In the genomic region with DNA sequence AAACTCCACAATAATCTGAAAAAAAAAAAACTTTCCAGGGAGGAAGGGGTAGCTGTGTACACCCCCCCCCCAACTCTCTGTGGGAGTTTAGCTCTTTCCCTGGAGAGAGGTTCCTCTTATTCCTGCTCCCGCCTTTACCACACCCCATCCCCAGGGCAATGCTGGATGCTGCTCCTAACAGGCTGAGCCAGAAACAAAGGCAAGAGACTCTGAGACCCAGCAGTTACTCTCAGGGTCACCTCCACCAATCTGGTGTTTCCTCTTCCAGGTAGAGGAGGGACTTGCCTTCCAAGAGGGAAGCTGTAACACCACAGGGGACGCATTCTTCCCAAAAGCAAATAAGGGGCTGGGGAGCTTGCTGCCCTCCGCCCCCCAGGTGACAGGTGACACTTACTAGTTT, we compare ENCODE assay signal across 13 mouse cellular contexts. TPM values are rescaled to one million over a fixed set of nuclear protein-coding genes. Genes with fewer than 3 reads are reported as not detected.
DNase-seq lines count a peak whose midpoint lies in the region; ATAC-seq and TF ChIP-seq lines count a peak whose summit lies in the region.
"Had no signal": no experiment of that assay in that cellular context is flagged by ENCODE, and none has a peak within 500 bp of the region (broad histone marks: within the 10 kb centered on the region; RNA-seq: fewer than 3 reads in every experiment).

No protein-coding gene starts in this region.

- H3K4me2 ChIP-seq in embryonic facial prominence, embryonic 11.5 days (ENCODE audit: low read depth, low read length), result no peak overlapping the region
- peak overlapping the region; percentile 72; the same call in 1 of the 2 replicates for H3K4me2 ChIP-seq in intestine, embryonic 15.5 days (replicated peaks)

- H3K36me3 ChIP-seq in ES-E14 (ENCODE audit: control insufficient read depth, insufficient read depth, low read length, poor library complexity, severe bottlenecking), result peaks cover 33% of the 10 kb centered on the region
- H3K36me3 ChIP-seq in embryonic facial prominence, embryonic 11.5 days (replicated peaks; ENCODE audit: control insufficient read depth, insufficient read depth, low read depth, low read length), result peaks cover 7% of the 10 kb centered on the region
- H3K36me3 ChIP-seq in intestine, embryonic 15.5 days, result peaks cover 21% of the 10 kb centered on the region

- H3K4me3 ChIP-seq in left cerebral cortex, adult 2 months, result peak overlapping the region; percentile 90; the same call in 1 of the 2 replicates
- 0 out of 4 replicates have a peak overlapping the region, but pooled peaks of 1 of the 2 experiments have one; percentile 92 for H3K4me3 ChIP-seq in ES-E14 (ENCODE audit: insufficient read depth in 1 of 2, low read depth in 1 of 2, low read length in 2 of 2, poor library complexity in 1 of 2, severe bottlenecking in 1 of 2)
- no peak overlapping the region for H3K4me3 ChIP-seq in embryonic facial prominence, embryonic 11.5 days (ENCODE audit: low read depth, low read length)
- H3K4me3 ChIP-seq in intestine, embryonic 15.5 days (replicated peaks), result no peak overlapping the region

- DNase-seq in left cerebral cortex, adult 2 months (ENCODE audit: extremely low spot score in 1 of 2, low spot score in 2 of 2), result no peak
- no peak for DNase-seq in left cerebral cortex, postnatal 4 days
- peak; percentile 72 for DNase-seq in ES-E14 (ENCODE audit: low read depth, low spot score)
- no peak for DNase-seq in embryonic facial prominence, embryonic 11.5 days (ENCODE audit: low spot score)
- no peak for DNase-seq in right cerebral cortex, adult 2 months (ENCODE audit: low spot score in 2 of 2)
- DNase-seq: adrenal gland, postnatal 14 days had no signal

- in situ Hi-C loops in ES-E14 (cut with MboI; ENCODE audit: low sequenced_read_pairs in 2 of 2, unreplicated experiment in 2 of 2), result no loop called here

- no peak for ATAC-seq in embryonic facial prominence, embryonic 11.5 days (replicated peaks; ENCODE audit: insufficient number of reproducible peaks, low FRiP score, low TSS enrichment, low read depth)
- ATAC-seq in intestine, embryonic 15.5 days, result no peak
- ATAC-seq in frontal cortex, adult (ENCODE audit: low TSS enrichment), result no peak
- ATAC-seq in megakaryocyte progenitor cell, adult 5-6 weeks (replicated peaks; ENCODE audit: poor library complexity), result no peak

- H3K9me3 ChIP-seq in ES-E14 (ENCODE audit: control insufficient read depth, insufficient read depth, low read depth, low read length), result no peaks in the 10 kb centered on the region
- no peaks in the 10 kb centered on the region for H3K9me3 ChIP-seq in embryonic facial prominence, embryonic 11.5 days (replicated peaks; ENCODE audit: control insufficient read depth, low read length)
- H3K9me3 ChIP-seq in intestine, embryonic 15.5 days, result no peaks in the 10 kb centered on the region

- intact Hi-C loops in left cerebral cortex, adult 2 months (cut with DNase I), result loop anchor here (2.0 to 5.0 kb wide), 3 partner anchors 13 to 235 kb away; a partner anchor contains a TSS
- intact Hi-C loops in left cerebral cortex, postnatal 4 days (cut with DNase I), result no loop called here

- TF ChIP-seq CTCF in left cerebral cortex, adult 2 months (IDR thresholded peaks at IDR 0.05), result no peak

- peak overlapping the region; percentile 89 for H3K27ac ChIP-seq in left cerebral cortex, adult 2 months
- H3K27ac ChIP-seq in ES-E14 (ENCODE audit: insufficient read depth, low read depth, low read length, poor library complexity, severe bottlenecking), result no peak overlapping the region; the same call in 1 of the 2 replicates
- no peak overlapping the region for H3K27ac ChIP-seq in embryonic facial prominence, embryonic 11.5 days (replicated peaks; ENCODE audit: low read depth, low read length)
- H3K27ac ChIP-seq in intestine, embryonic 15.5 days, result no peak overlapping the region

- WGBS in embryonic facial prominence, embryonic 11.5 days, result 84% methylated on average over 3 of the region's 3 CpGs
- 83% methylated on average over 3 of the region's 3 CpGs for WGBS in intestine, embryonic 15.5 days

- H3K27me3 ChIP-seq in embryonic facial prominence, embryonic 11.5 days (ENCODE audit: control insufficient read depth, insufficient read depth, low read length), result no peaks in the 10 kb centered on the region
- H3K27me3 ChIP-seq in intestine, embryonic 15.5 days (replicated peaks), result no peaks in the 10 kb centered on the region

- H3K4me1 ChIP-seq in ES-E14 (ENCODE audit: control insufficient read depth in 2 of 2, insufficient read depth in 2 of 2, low read length in 2 of 2, poor library complexity in 1 of 2), result peaks cover 10 to 17% of the 10 kb centered on the region in 2 experiments
- no peaks in the 10 kb centered on the region; the same call in none of the 2 replicates for H3K4me1 ChIP-seq in embryonic facial prominence, embryonic 11.5 days (ENCODE audit: control insufficient read depth, insufficient read depth, low read length)
- peaks cover 16% of the 10 kb centered on the region for H3K4me1 ChIP-seq in intestine, embryonic 15.5 days (replicated peaks)

- peak overlapping the region; percentile 8; the same call in 1 of the 2 replicates for H3K9ac ChIP-seq in ES-E14 (ENCODE audit: insufficient read depth, low read depth, low read length, poor library complexity, severe bottlenecking)
- peak overlapping the region; percentile 28; the same call in 1 of the 2 replicates for H3K9ac ChIP-seq in embryonic facial prominence, embryonic 11.5 days (replicated peaks; ENCODE audit: low read length)
- H3K9ac ChIP-seq in intestine, embryonic 15.5 days, result no peak overlapping the region

TF ChIP-seq in ES-E14, 5 proteins besides CTCF, POLR2A, EP300 and RAD21:
- TF ChIP-seq CHD2 (IDR thresholded peaks at IDR 0.05; ENCODE audit: low read depth, low read length) (no peak), ZC3H11A (IDR thresholded peaks at IDR 0.05; ENCODE audit: borderline replicate concordance, low read depth, low read length) (no peak)
TF ChIP-seq in ES-E14: peak in this region for 0.

RNA-seq across cellular contexts. Expression of a gene that starts 2.2 kb away (rescaled TPM):
- under 1 TPM in 1 of 2 experiments, not detected in 1; 0.41 TPM for total RNA-seq in left cerebral cortex, adult 2 months (2021)
- total RNA-seq in left cerebral cortex, postnatal 4 days (2021), result 1 to 10 TPM in 1 of 2 experiments, under 1 TPM in 1; 0.72 to 1.3 TPM
- not detected in 2 replicates for total RNA-seq in ES-E14 (2012; rRNA removed)
- 0.31 TPM in 1 of 2 replicates, not detected in the other for polyA plus RNA-seq in embryonic facial prominence, embryonic 11.5 days (2014; fragmentation: Nextera tagmentation; extraction: Ambion mirVana)
- polyA plus RNA-seq in intestine, embryonic 15.5 days (2015; fragmentation: Nextera tagmentation; extraction: Ambion mirVana), result 0.34 TPM in 1 of 2 replicates, not detected in the other
- not detected in 2 replicates for total RNA-seq in megakaryocyte progenitor cell, adult 5-6 weeks (2015)
- not detected in 2 replicates for total RNA-seq in megakaryocyte progenitor cell, adult 5-6 weeks (2017)
- total RNA-seq: adrenal gland, postnatal 14 days had no signal
- polyA plus RNA-seq: erythroblast, embryonic 14.5 days; heart, embryonic 16.5 days; kidney, embryonic 14.5 days had no signal

RNA-seq across cellular contexts. Expression of a gene that starts 6.4 kb away (rescaled TPM):
- 100 to 1,000 TPM; 323 to 361 TPM for total RNA-seq in left cerebral cortex, adult 2 months (2021)
- total RNA-seq in left cerebral cortex, postnatal 4 days (2021), result 100 to 1,000 TPM; 130 to 156 TPM
- 115 and 129 TPM in 2 replicates for total RNA-seq in ES-E14 (2012; rRNA removed)
- 90.9 and 99.0 TPM in 2 replicates for polyA plus RNA-seq in embryonic facial prominence, embryonic 11.5 days (2014; fragmentation: Nextera tagmentation; extraction: Ambion mirVana)
- polyA plus RNA-seq in intestine, embryonic 15.5 days (2015; fragmentation: Nextera tagmentation; extraction: Ambion mirVana), result 90.3 and 92.0 TPM in 2 replicates
- 21.5 and 22.7 TPM in 2 replicates for total RNA-seq in megakaryocyte progenitor cell, adult 5-6 weeks (2015)
- 55.0 TPM in 2 replicates for total RNA-seq in megakaryocyte progenitor cell, adult 5-6 weeks (2017)

RNA-seq across cellular contexts. Expression of a gene that starts 16.5 kb away (rescaled TPM):
- total RNA-seq in left cerebral cortex, adult 2 months (2021), result 100 to 1,000 TPM; 533 to 600 TPM
- 100 to 1,000 TPM; 457 to 466 TPM for total RNA-seq in left cerebral cortex, postnatal 4 days (2021)
- 598 and 769 TPM in 2 replicates for total RNA-seq in ES-E14 (2012; rRNA removed)
- 460 and 476 TPM in 2 replicates for polyA plus RNA-seq in embryonic facial prominence, embryonic 11.5 days (2014; fragmentation: Nextera tagmentation; extraction: Ambion mirVana)
- 832 and 903 TPM in 2 replicates for polyA plus RNA-seq in intestine, embryonic 15.5 days (2015; fragmentation: Nextera tagmentation; extraction: Ambion mirVana)
- total RNA-seq in megakaryocyte progenitor cell, adult 5-6 weeks (2015), result 534 and 624 TPM in 2 replicates
- 550 and 674 TPM in 2 replicates for total RNA-seq in megakaryocyte progenitor cell, adult 5-6 weeks (2017)

RNA-seq across cellular contexts. Expression of a gene that starts 24.8 kb away (rescaled TPM):
- under 1 TPM in 1 of 2 experiments, not detected in 1; 0.40 TPM for total RNA-seq in left cerebral cortex, adult 2 months (2021)
- total RNA-seq in left cerebral cortex, postnatal 4 days (2021), result not detected
- total RNA-seq in ES-E14 (2012; rRNA removed), result 8.0 and 11.2 TPM in 2 replicates
- not detected in 2 replicates for polyA plus RNA-seq in embryonic facial prominence, embryonic 11.5 days (2014; fragmentation: Nextera tagmentation; extraction: Ambion mirVana)
- 0.25 and 0.59 TPM in 2 replicates for polyA plus RNA-seq in intestine, embryonic 15.5 days (2015; fragmentation: Nextera tagmentation; extraction: Ambion mirVana)
- not detected in 2 replicates for total RNA-seq in megakaryocyte progenitor cell, adult 5-6 weeks (2015)
- total RNA-seq in megakaryocyte progenitor cell, adult 5-6 weeks (2017), result not detected in 2 replicates
- total RNA-seq: adrenal gland, postnatal 14 days; left cerebral cortex, adult 18-20 months had no signal

RNA-seq across cellular contexts. Expression of a gene that starts 53.8 kb away (rescaled TPM):
- total RNA-seq in left cerebral cortex, adult 2 months (2021), result 1 to 10 TPM; 1.7 to 2.1 TPM
- 1 to 10 TPM; 2.7 to 4.1 TPM for total RNA-seq in left cerebral cortex, postnatal 4 days (2021)
- 2.5 and 5.0 TPM in 2 replicates for total RNA-seq in ES-E14 (2012; rRNA removed)
- polyA plus RNA-seq in embryonic facial prominence, embryonic 11.5 days (2014; fragmentation: Nextera tagmentation; extraction: Ambion mirVana), result 0.15 and 0.18 TPM in 2 replicates
- polyA plus RNA-seq in intestine, embryonic 15.5 days (2015; fragmentation: Nextera tagmentation; extraction: Ambion mirVana), result 0.48 and 0.52 TPM in 2 replicates
- 0.10 and 0.37 TPM in 2 replicates for total RNA-seq in megakaryocyte progenitor cell, adult 5-6 weeks (2015)
- total RNA-seq in megakaryocyte progenitor cell, adult 5-6 weeks (2017), result not detected in 2 replicates
- polyA plus RNA-seq: erythroblast, embryonic 14.5 days had no signal
